In the genomic region with DNA sequence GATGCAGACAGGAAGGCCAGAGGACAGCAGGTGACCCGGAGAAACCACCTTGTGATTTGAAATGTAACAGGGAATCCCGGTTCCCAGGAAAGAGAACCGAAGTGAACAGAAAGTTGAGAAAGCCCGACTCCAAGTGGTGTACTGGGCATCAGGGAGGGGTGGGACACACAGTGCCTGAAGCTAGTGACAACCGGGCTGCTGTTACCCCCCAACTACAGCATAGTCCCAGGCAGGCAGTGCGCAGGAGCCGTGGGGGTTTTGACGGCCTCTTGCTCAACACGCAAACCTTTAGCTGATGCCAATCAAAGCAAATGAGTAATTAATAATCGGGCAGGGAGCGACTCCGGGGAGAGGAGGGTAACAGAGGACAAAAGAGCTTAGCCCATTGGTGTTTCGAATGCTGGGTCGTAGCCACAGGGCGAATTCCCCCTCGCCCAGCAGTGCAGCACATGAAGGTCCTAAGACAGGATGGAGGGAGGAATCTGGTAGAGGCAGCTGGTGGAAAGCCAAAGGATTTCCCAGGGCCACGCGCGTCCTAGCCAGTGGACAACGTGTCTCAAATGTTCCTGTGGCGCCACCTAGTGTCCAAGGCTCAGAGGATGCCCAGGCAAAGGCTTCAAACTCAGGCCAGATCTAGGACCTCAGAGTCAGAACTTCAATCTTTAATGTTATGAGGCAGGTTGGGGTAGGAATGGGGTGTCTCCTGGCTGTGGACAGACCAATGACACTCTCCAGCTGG, we compare ENCODE assay signal across 8 mouse cellular contexts.
DNase-seq lines count a peak whose midpoint lies in the region; ATAC-seq lines count a peak whose summit lies in the region.

No protein-coding gene starts in this region.

- DNase-seq in NIH3T3 (ENCODE audit: low read depth): peak; percentile 86
- DNase-seq in cerebellum, postnatal 14 days: peak; percentile 94 to 98
- DNase-seq in frontal cortex, postnatal 14 days (ENCODE audit: low spot score in 2 of 2): peak; percentile 67 to 82
- peak; percentile 87 to 89 for DNase-seq in layer of hippocampus, postnatal 14 days (ENCODE audit: low spot score in 2 of 2)
- peak; percentile 93 for DNase-seq in lung, postnatal 10 days
- peak; percentile 92 for DNase-seq in retina, embryonic 14.5 days (ENCODE audit: low spot score)
- DNase-seq in thymus, postnatal 36 days: peak; percentile 69 to 78

- no peaks in the 10 kb centered on the region for H3K36me3 ChIP-seq in hindbrain, embryonic 13.5 days

- peaks cover 3% of the 10 kb centered on the region; the same call in 1 of the 2 replicates for H3K9me3 ChIP-seq in hindbrain, embryonic 13.5 days

- 26% methylated on average over 21 of the region's 21 CpGs for WGBS in hindbrain, embryonic 13.5 days

- ATAC-seq in hindbrain, embryonic 13.5 days (ENCODE audit: low FRiP score): peak; percentile 91

- H3K9ac ChIP-seq in hindbrain, embryonic 13.5 days: peak overlapping the region; percentile 65

- peak overlapping the region; percentile 31 for H3K4me3 ChIP-seq in hindbrain, embryonic 13.5 days

- H3K27me3 ChIP-seq in hindbrain, embryonic 13.5 days: no peaks in the 10 kb centered on the region

- no peak overlapping the region for H3K27ac ChIP-seq in hindbrain, embryonic 13.5 days

- peak overlapping the region; percentile 59 for H3K4me2 ChIP-seq in hindbrain, embryonic 13.5 days

- peaks cover 16% of the 10 kb centered on the region for H3K4me1 ChIP-seq in hindbrain, embryonic 13.5 days (replicated peaks)
